ENCODE assay signal across 22 mouse cellular contexts in genomic region chr9:119040101-119040775, GRCm38 (mm10). TPM values are rescaled to one million over a fixed set of nuclear protein-coding genes. Genes with fewer than 3 reads are reported as not detected.
DNase-seq lines count a peak whose midpoint lies in the region; ATAC-seq lines count a peak whose summit lies in the region.
"Had no signal": no experiment of that assay in that cellular context is flagged by ENCODE, and none has a peak within 500 bp of the region (broad histone marks: within the 10 kb centered on the region; RNA-seq: fewer than 3 reads in every experiment).

No protein-coding gene starts in this region.

- no peak overlapping the region for H3K4me3 ChIP-seq in forebrain, embryonic 14.5 days (ENCODE audit: low read depth, low read length)
- H3K4me3 ChIP-seq in forebrain, embryonic 16.5 days (replicated peaks; ENCODE audit: low read length): no peak overlapping the region
- no peak overlapping the region for H3K4me3 ChIP-seq in neural tube, embryonic 13.5 days
- H3K4me3 ChIP-seq: forebrain, embryonic 12.5 days; heart, embryonic 10.5 days; hindbrain, embryonic 12.5 days; limb, embryonic 15.5 days; myocyte had no signal

- WGBS in forebrain, embryonic 14.5 days: 79% methylated on average over 15 of the region's 15 CpGs
- 70% methylated on average over 15 of the region's 15 CpGs for WGBS in forebrain, embryonic 16.5 days
- WGBS in neural tube, embryonic 13.5 days: 85% methylated on average over 15 of the region's 15 CpGs

- no peak for ATAC-seq in forebrain, embryonic 14.5 days
- no peak for ATAC-seq in forebrain, embryonic 16.5 days
- ATAC-seq in neural tube, embryonic 13.5 days (ENCODE audit: low read depth): no peak
- ATAC-seq in frontal cortex, adult (ENCODE audit: low TSS enrichment): no peak
- ATAC-seq: CD4-positive, CD25-positive, alpha-beta regulatory T cell, adult 4 months; Patski had no signal

- peaks cover 8% of the 10 kb centered on the region; the same call in 1 of the 2 replicates for H3K36me3 ChIP-seq in forebrain, embryonic 14.5 days (ENCODE audit: control insufficient read depth, insufficient read depth, low read length)
- H3K36me3 ChIP-seq in forebrain, embryonic 16.5 days (ENCODE audit: control insufficient read depth, insufficient read depth): peaks cover 2% of the 10 kb centered on the region; the same call in 1 of the 2 replicates
- H3K36me3 ChIP-seq in neural tube, embryonic 13.5 days: peaks cover 29% of the 10 kb centered on the region

- no peak overlapping the region for H3K4me2 ChIP-seq in forebrain, embryonic 14.5 days (ENCODE audit: low read length)
- H3K4me2 ChIP-seq in forebrain, embryonic 16.5 days (ENCODE audit: low read length): no peak overlapping the region
- H3K4me2 ChIP-seq in neural tube, embryonic 13.5 days: no peak overlapping the region
- H3K4me2 ChIP-seq: forebrain, embryonic 12.5 days; hindbrain, embryonic 12.5 days; limb, embryonic 15.5 days had no signal

- H3K9ac ChIP-seq in forebrain, embryonic 14.5 days (ENCODE audit: low read length): no peak overlapping the region
- no peak overlapping the region for H3K9ac ChIP-seq in forebrain, embryonic 16.5 days (replicated peaks; ENCODE audit: low read depth, low read length)
- H3K9ac ChIP-seq in neural tube, embryonic 13.5 days: no peak overlapping the region
- H3K9ac ChIP-seq: forebrain, embryonic 12.5 days; hindbrain, embryonic 12.5 days; limb, embryonic 15.5 days had no signal

- H3K27me3 ChIP-seq in forebrain, embryonic 14.5 days (replicated peaks; ENCODE audit: control insufficient read depth, insufficient read depth, low read length): no peaks in the 10 kb centered on the region
- H3K27me3 ChIP-seq in forebrain, embryonic 16.5 days (replicated peaks; ENCODE audit: control insufficient read depth, insufficient read depth, low read length): no peaks in the 10 kb centered on the region
- H3K27me3 ChIP-seq in neural tube, embryonic 13.5 days: no peaks in the 10 kb centered on the region
- H3K27me3 ChIP-seq: forebrain, embryonic 12.5 days; hindbrain, embryonic 12.5 days; limb, embryonic 15.5 days; Patski had no signal

- H3K27ac ChIP-seq in forebrain, embryonic 14.5 days (ENCODE audit: low read depth, low read length): no peak overlapping the region
- H3K27ac ChIP-seq in forebrain, embryonic 16.5 days (ENCODE audit: low read length): no peak overlapping the region
- H3K27ac ChIP-seq in neural tube, embryonic 13.5 days (replicated peaks): peak overlapping the region; percentile 69
- H3K27ac ChIP-seq: forebrain, embryonic 12.5 days; heart, embryonic 10.5 days; hindbrain, embryonic 12.5 days; limb, embryonic 15.5 days; stomach, postnatal 0 days had no signal

- peaks cover 2% of the 10 kb centered on the region; the same call in 1 of the 2 replicates for H3K4me1 ChIP-seq in forebrain, embryonic 14.5 days (ENCODE audit: control insufficient read depth, insufficient read depth, low read length)
- peaks cover 20% of the 10 kb centered on the region for H3K4me1 ChIP-seq in forebrain, embryonic 16.5 days (replicated peaks; ENCODE audit: control insufficient read depth, insufficient read depth, low read length)
- peaks cover 31% of the 10 kb centered on the region for H3K4me1 ChIP-seq in neural tube, embryonic 13.5 days (replicated peaks)

- peak; percentile 42 for DNase-seq in forebrain, embryonic 14.5 days (ENCODE audit: low spot score)
- no peak for DNase-seq in neural tube, embryonic 10.5 days (ENCODE audit: extremely low spot score, low spot score)
- DNase-seq in cerebellum, postnatal 25 days: peak; percentile 49 to 67
- DNase-seq in layer of hippocampus, adult 9-11 months: no peak
- DNase-seq: adrenal gland, adult 8-10 months; heart, postnatal 10 days; kidney, adult 9 months; kidney, postnatal 25 days; lung, postnatal 10 days; midbrain, embryonic 14.5 days; right cerebral cortex, postnatal 4 days had no signal

- no peaks in the 10 kb centered on the region for H3K9me3 ChIP-seq in forebrain, embryonic 14.5 days (replicated peaks; ENCODE audit: control insufficient read depth, low read length)
- H3K9me3 ChIP-seq in forebrain, embryonic 16.5 days (ENCODE audit: control insufficient read depth, low read length): no peaks in the 10 kb centered on the region
- no peaks in the 10 kb centered on the region for H3K9me3 ChIP-seq in neural tube, embryonic 13.5 days
- H3K9me3 ChIP-seq: forebrain, embryonic 12.5 days; heart, embryonic 10.5 days; hindbrain, embryonic 12.5 days; limb, embryonic 15.5 days had no signal

RNA-seq across cellular contexts. Expression of gene Vill, which starts 12.3 kb away (rescaled TPM):
- polyA plus RNA-seq in forebrain, embryonic 14.5 days (2014; fragmentation: Nextera tagmentation; extraction: Ambion mirVana): 3.8 and 4.0 TPM in 2 replicates
- 1.5 and 2.8 TPM in 2 replicates for polyA plus RNA-seq in forebrain, embryonic 16.5 days (2015; fragmentation: Nextera tagmentation; extraction: Ambion mirVana)
- 6.8 and 6.9 TPM in 2 replicates for polyA plus RNA-seq in neural tube, embryonic 13.5 days (2015; fragmentation: Nextera tagmentation; extraction: Ambion mirVana)

RNA-seq across cellular contexts. Expression of gene Plcd1, which starts 53.1 kb away (rescaled TPM):
- 10.5 and 12.1 TPM in 2 replicates for polyA plus RNA-seq in forebrain, embryonic 14.5 days (2014; fragmentation: Nextera tagmentation; extraction: Ambion mirVana)
- polyA plus RNA-seq in forebrain, embryonic 16.5 days (2015; fragmentation: Nextera tagmentation; extraction: Ambion mirVana): 12.9 and 13.0 TPM in 2 replicates
- polyA plus RNA-seq in neural tube, embryonic 13.5 days (2015; fragmentation: Nextera tagmentation; extraction: Ambion mirVana): 25.0 and 25.6 TPM in 2 replicates

Comparison
In these comparisons a context has a peak if more than half of its experiments do, and no peak if none do; other contexts are left out.
1. DNase-seq: peak in forebrain, embryonic 14.5 days (single experiment) and cerebellum, postnatal 25 days (2 of 2); none in neural tube, embryonic 10.5 days (single experiment) and layer of hippocampus, adult 9-11 months (single experiment).